Mouse (Mus musculus) layer of hippocampus, adult 8-10 months (tissue): ENCODE measurements at regions not wholly inside any gene's neighbourhood (a gene's known extent, or its start where the extent isn't known, plus 50 kb on each side); places are given as distances from the start of the nearest gene placed in this dataset.
"Not testable (repeated sequence)": the region's sequence is repeated elsewhere in the genome, so short reads cannot be mapped to it uniquely, and the experiment has no call there.

Source experiments
- DNase-seq, 2 experiments: peaks; one replicate each; pipeline ENCODE4 v3.0.0; 2022; ENCODE audit warnings: low spot score in 2 of 2

GRCm38 (mm10) chr12:18207941-18208340, 306.4 kb upstream of the 5730507C01Rik start:
- peak; percentile 2 to 19 for DNase-seq

- DNase-seq = not testable (repeated sequence)
Observed at GRCm38 (mm10) chr12:18216432-18216926, 297.8 kb upstream of the 5730507C01Rik start.

GRCm38 (mm10) chr12:18224516-18224915, 289.8 kb upstream of the 5730507C01Rik start:
- DNase-seq = no peak

GRCm38 (mm10) chr12:18226691-18227090, 287.6 kb upstream of the 5730507C01Rik start:
- DNase-seq = no peak

GRCm38 (mm10) chr12:18231896-18232295, 282.4 kb upstream of the 5730507C01Rik start:
- DNase-seq = not testable (repeated sequence)

- DNase-seq = not testable (repeated sequence)
Observed at GRCm38 (mm10) chr12:18236330-18236729, 278.0 kb upstream of the 5730507C01Rik start.

GRCm38 (mm10) chr12:18237549-18237948, 276.8 kb upstream of the 5730507C01Rik start:
- no peak for DNase-seq
